In the genomic region with DNA sequence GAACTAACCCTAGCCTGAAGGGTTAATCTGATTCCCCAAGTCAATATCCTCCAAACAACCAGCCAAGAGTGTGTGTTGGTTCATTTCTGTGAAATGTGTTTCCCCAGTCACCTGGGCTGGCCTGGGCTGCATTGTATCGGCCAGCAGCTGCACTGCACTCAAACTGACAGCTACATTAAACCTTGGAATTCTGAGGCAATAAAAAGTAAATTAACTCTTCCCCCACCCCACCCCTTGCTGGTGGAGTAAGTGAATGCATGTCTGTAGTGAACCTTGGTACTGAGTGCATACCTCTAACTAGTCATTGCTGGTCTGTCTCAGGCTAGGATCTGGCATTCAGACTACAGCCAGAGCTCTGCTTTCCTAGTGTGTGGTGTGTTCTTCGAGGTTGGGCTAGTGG, we compare ENCODE assay signal across 12 mouse cellular contexts.
A peak's percentile ranks its signal among the peaks of the same experiment; 100 is the strongest.
DNase-seq lines count a peak whose midpoint lies in the region; ATAC-seq and TF ChIP-seq lines count a peak whose summit lies in the region.
"Had no signal": no experiment of that assay in that cellular context is flagged by ENCODE, and none has a peak within 500 bp of the region (broad histone marks: within the 10 kb centered on the region; RNA-seq: fewer than 3 reads in every experiment).

No protein-coding gene starts in this region.

- no peak overlapping the region for H3K4me3 ChIP-seq in heart, adult 2 months
- no peak overlapping the region for H3K4me3 ChIP-seq in lung, embryonic 14.5 days (ENCODE audit: low read depth, low read length)
- no peak overlapping the region for H3K4me3 ChIP-seq in intestine, embryonic 16.5 days (ENCODE audit: low read length)
- H3K4me3 ChIP-seq in myocyte = no peak overlapping the region
- H3K4me3 ChIP-seq: heart, embryonic 12.5 days; hindbrain, embryonic 15.5 days; liver, embryonic 15.5 days had no signal

- no peaks in the 10 kb centered on the region for H3K9me3 ChIP-seq in lung, embryonic 14.5 days (ENCODE audit: low read depth, low read length)
- no peaks in the 10 kb centered on the region for H3K9me3 ChIP-seq in intestine, embryonic 16.5 days (ENCODE audit: control insufficient read depth, low read length)
- H3K9me3 ChIP-seq: heart, embryonic 12.5 days; hindbrain, embryonic 15.5 days; liver, embryonic 15.5 days had no signal

- H3K27me3 ChIP-seq in heart, adult 2 months (ENCODE audit: control insufficient read depth, insufficient read depth, low read length) = no peaks in the 10 kb centered on the region
- no peaks in the 10 kb centered on the region for H3K27me3 ChIP-seq in lung, embryonic 14.5 days (ENCODE audit: insufficient read depth, low read length)
- H3K27me3 ChIP-seq in intestine, embryonic 16.5 days (replicated peaks; ENCODE audit: control insufficient read depth, insufficient read depth, low read length) = no peaks in the 10 kb centered on the region
- no peaks in the 10 kb centered on the region for H3K27me3 ChIP-seq in myocyte (ENCODE audit: control insufficient read depth, insufficient read depth, insufficient read length)
- H3K27me3 ChIP-seq: heart, embryonic 12.5 days; hindbrain, embryonic 15.5 days; liver, embryonic 15.5 days had no signal

- peaks cover 60% of the 10 kb centered on the region for H3K36me3 ChIP-seq in heart, adult 2 months (ENCODE audit: control insufficient read depth, insufficient read depth, low read length)
- H3K36me3 ChIP-seq in lung, embryonic 14.5 days (ENCODE audit: insufficient read depth) = no peaks in the 10 kb centered on the region
- no peaks in the 10 kb centered on the region for H3K36me3 ChIP-seq in intestine, embryonic 16.5 days (ENCODE audit: control insufficient read depth, insufficient read depth, low read length)
- H3K36me3 ChIP-seq in myocyte (ENCODE audit: control insufficient read depth, insufficient read depth) = peaks cover 3% of the 10 kb centered on the region
- H3K36me3 ChIP-seq: heart, embryonic 12.5 days; liver, embryonic 15.5 days had no signal

- peak overlapping the region; percentile 90 for H3K27ac ChIP-seq in heart, adult 2 months
- H3K27ac ChIP-seq in lung, embryonic 14.5 days (ENCODE audit: low read depth) = peak overlapping the region; percentile 52; the same call in 1 of the 2 replicates
- peak overlapping the region; percentile 47 for H3K27ac ChIP-seq in intestine, embryonic 16.5 days (ENCODE audit: low read length)
- H3K27ac ChIP-seq: hindbrain, embryonic 15.5 days; liver, embryonic 15.5 days had no signal

- intact Hi-C loops in heart, adult 2 months (cut with DNase I) = no loop called here

- peaks cover 40% of the 10 kb centered on the region for H3K4me1 ChIP-seq in heart, adult 2 months (ENCODE audit: control insufficient read depth, insufficient read depth, low read length)
- peaks cover 74% of the 10 kb centered on the region for H3K4me1 ChIP-seq in lung, embryonic 14.5 days (ENCODE audit: insufficient read depth)
- H3K4me1 ChIP-seq in intestine, embryonic 16.5 days (ENCODE audit: control insufficient read depth, insufficient read depth, low read length) = peaks cover 69% of the 10 kb centered on the region

- ATAC-seq in lung, embryonic 14.5 days (ENCODE audit: insufficient read depth) = no peak
- ATAC-seq in intestine, embryonic 16.5 days = peak; percentile 61

- 56% methylated on average over 2 of the region's 2 CpGs for WGBS in heart, adult 2 months
- WGBS in lung, embryonic 14.5 days = 49% methylated on average over 2 of the region's 2 CpGs
- WGBS in intestine, embryonic 16.5 days = 24% methylated on average over 2 of the region's 2 CpGs

- no peak overlapping the region for H3K4me2 ChIP-seq in lung, embryonic 14.5 days
- no peak overlapping the region for H3K4me2 ChIP-seq in intestine, embryonic 16.5 days (ENCODE audit: low read depth, low read length)
- no peak overlapping the region for H3K4me2 ChIP-seq in myocyte (ENCODE audit: low read depth)
- H3K4me2 ChIP-seq: heart, embryonic 12.5 days; hindbrain, embryonic 15.5 days; liver, embryonic 15.5 days had no signal

- no peak overlapping the region for H3K9ac ChIP-seq in heart, adult 2 months (ENCODE audit: low read depth, low read length)
- no peak overlapping the region for H3K9ac ChIP-seq in lung, embryonic 14.5 days
- H3K9ac ChIP-seq in intestine, embryonic 16.5 days (ENCODE audit: low read depth, low read length) = no peak overlapping the region
- H3K9ac ChIP-seq: heart, embryonic 12.5 days; hindbrain, embryonic 15.5 days; liver, embryonic 15.5 days had no signal

- TF ChIP-seq CTCF in heart, adult 2 months (IDR thresholded peaks at IDR 0.05) = no peak
- TF ChIP-seq CTCF in lung, embryonic 14.5 days (IDR thresholded peaks at IDR 0.05; ENCODE audit: low read depth) = no peak

- no peak overlapping the region for H3ac ChIP-seq in myocyte (ENCODE audit: control insufficient read depth, insufficient read length)

- H3K79me2 ChIP-seq in heart, adult 2 months (replicated peaks; ENCODE audit: control insufficient read depth, insufficient read depth, low read length) = no peaks in the 10 kb centered on the region
- H3K79me2 ChIP-seq in myocyte (ENCODE audit: control insufficient read depth, insufficient read depth) = no peaks in the 10 kb centered on the region

- no peak for TF ChIP-seq EP300 in heart, adult 2 months (IDR thresholded peaks at IDR 0.05; ENCODE audit: insufficient read depth, low read depth, low read length)

- no peak for DNase-seq in heart, adult 2 months
- no peak for DNase-seq in heart, adult 18-20 months
- no peak for DNase-seq in lung, embryonic 14.5 days
- DNase-seq in lung, postnatal 25 days (ENCODE audit: low spot score) = no peak
- no peak for DNase-seq in adrenal gland, adult (ENCODE audit: inconsistent age in 2 of 2, low spot score in 1 of 2)
- DNase-seq in gastrocnemius, postnatal 4 days (ENCODE audit: low spot score in 2 of 2) = no peak
- DNase-seq: cerebellum, postnatal 10 days had no signal

- TF ChIP-seq POLR2A in heart, adult 2 months (IDR thresholded peaks at IDR 0.05; ENCODE audit: insufficient read depth, low read depth, low read length) = no peak
- TF ChIP-seq POLR2A in myocyte (IDR thresholded peaks at IDR 0.05; ENCODE audit: insufficient read length, low read depth) = no peak

TF ChIP-seq in myocyte, 11 proteins besides CTCF, POLR2A, EP300 and RAD21:
- TF ChIP-seq MYOD1 (IDR thresholded peaks at IDR 0.05; ENCODE audit: control insufficient read depth in 1 of 3, insufficient read length in 2 of 3, low read depth in 2 of 3) = peak in 2 of 3 experiments; percentile 21 to 33
- TF ChIP-seq POLR2AphosphoS2 (IDR thresholded peaks at IDR 0.05; ENCODE audit: insufficient read length, low read depth) = no peak
- TF ChIP-seq MYOG (IDR thresholded peaks at IDR 0.05; ENCODE audit: control insufficient read depth in 1 of 3, insufficient read depth in 1 of 3, insufficient read length in 2 of 3, low read depth in 2 of 3) = peak in 1 of 3 experiments; percentile 29
